Mouse (Mus musculus) C2C12 (cell line): ENCODE measurements around the gene Cd96. TPM values are rescaled to one million over a fixed set of nuclear protein-coding genes. Genes with fewer than 3 reads are reported as not detected.

Experiments
- H3K27me3 ChIP-seq: one replicate; pipeline ENCODE4 v1.6.1; 2011; ENCODE audit not compliant: control insufficient read depth, insufficient read depth, insufficient read length
- H3K36me3 ChIP-seq: one replicate; pipeline ENCODE4 v1.6.1; 2011; ENCODE audit not compliant: control insufficient read depth, insufficient read depth
- H3K4me3 ChIP-seq: one replicate; pipeline ENCODE4 v1.5.1; 2011; ENCODE audit warnings: mild to moderate bottlenecking, control low read depth; ENCODE audit not compliant: poor library complexity, insufficient read depth, severe bottlenecking
- H3K79me2 ChIP-seq: one replicate; pipeline ENCODE4 v1.6.1; 2011; ENCODE audit not compliant: control insufficient read depth, insufficient read depth
- H3K79me3 ChIP-seq: one replicate; pipeline ENCODE4 v1.6.1; 2011; ENCODE audit warnings: low read depth, control low read depth
- H3ac ChIP-seq: one replicate; pipeline ENCODE3; 2011; ENCODE audit warnings: low read depth; ENCODE audit not compliant: control insufficient read depth, insufficient read length
- CEBPB ChIP-seq: IDR thresholded peaks from one replicate; pipeline ENCODE4 v1.6.1; 2011; ENCODE audit warnings: low read depth, mild to moderate bottlenecking, control low read depth, moderate library complexity
- CTCF ChIP-seq: IDR thresholded peaks from one replicate; pipeline ENCODE4 v1.5.1; 2011; ENCODE audit not compliant: control insufficient read depth, insufficient read depth, insufficient read length
- FOSL1 ChIP-seq: IDR thresholded peaks from one replicate; pipeline ENCODE4 v1.8.0; 2011; ENCODE audit warnings: mild to moderate bottlenecking, low read length; ENCODE audit not compliant: poor library complexity, insufficient read depth, severe bottlenecking
- MAX ChIP-seq: IDR thresholded peaks from one replicate; pipeline ENCODE4 v1.6.1; 2011; ENCODE audit warnings: mild to moderate bottlenecking, control low read depth
- MYOD1 ChIP-seq: IDR thresholded peaks from one replicate; pipeline ENCODE4 v1.6.1; 2011; ENCODE audit warnings: low read depth; ENCODE audit not compliant: control insufficient read depth, insufficient read length
- MYOG ChIP-seq: IDR thresholded peaks from one replicate; pipeline ENCODE4 v1.6.1; 2011; ENCODE audit not compliant: control insufficient read depth, insufficient read length; ENCODE audit errors: extremely low read depth
- USF1 ChIP-seq: IDR thresholded peaks from one replicate; pipeline ENCODE4 v1.6.1; 2011; ENCODE audit warnings: low read depth, mild to moderate bottlenecking, control low read depth, moderate library complexity
- polyA plus RNA-seq: library from polyadenylated mRNA; unstranded; fragments of >200 nt; fragmentation: generic; extraction: Trizol; gene quantifications from one replicate; pipeline ENCODE4 v1.2.1, GENCODE M21; 2012; ENCODE audit warnings: missing spikeins

The Cd96 gene
- polyA plus RNA-seq, 1 experiment: not detected

DNA sequence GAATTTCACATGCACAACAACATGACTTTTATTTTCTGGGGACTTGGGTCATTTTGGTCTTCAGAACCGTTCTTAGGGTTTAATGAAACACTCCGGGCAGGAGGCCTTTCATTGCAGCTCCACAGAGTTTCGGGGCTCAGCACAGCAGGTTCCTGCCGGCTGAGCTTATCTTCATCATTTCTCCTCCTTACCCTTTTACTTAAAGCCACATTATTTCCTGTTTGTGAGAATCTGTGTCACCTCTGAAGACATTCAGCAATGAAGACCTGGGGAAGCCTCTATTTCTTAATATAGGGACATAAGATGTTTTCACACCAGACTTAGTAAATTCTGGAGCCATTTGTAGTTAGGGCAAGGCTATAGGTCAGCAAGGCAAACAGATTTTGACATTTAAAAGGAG is 12.6 kb downstream of the Cd96 start:
- TF ChIP-seq USF1 (no peak), MAX (no peak), CTCF (no peak), FOSL1 (no peak), CEBPB (no peak), MYOD1 (no peak), MYOG (no peak)
- no peak overlapping the region for H3ac ChIP-seq
- no peaks in the 10 kb centered on the region for H3K79me2 ChIP-seq
- no peaks in the 10 kb centered on the region for H3K27me3 ChIP-seq
- no peaks in the 10 kb centered on the region for H3K79me3 ChIP-seq
- no peak overlapping the region for H3K4me3 ChIP-seq
- no peaks in the 10 kb centered on the region for H3K36me3 ChIP-seq

DNA sequence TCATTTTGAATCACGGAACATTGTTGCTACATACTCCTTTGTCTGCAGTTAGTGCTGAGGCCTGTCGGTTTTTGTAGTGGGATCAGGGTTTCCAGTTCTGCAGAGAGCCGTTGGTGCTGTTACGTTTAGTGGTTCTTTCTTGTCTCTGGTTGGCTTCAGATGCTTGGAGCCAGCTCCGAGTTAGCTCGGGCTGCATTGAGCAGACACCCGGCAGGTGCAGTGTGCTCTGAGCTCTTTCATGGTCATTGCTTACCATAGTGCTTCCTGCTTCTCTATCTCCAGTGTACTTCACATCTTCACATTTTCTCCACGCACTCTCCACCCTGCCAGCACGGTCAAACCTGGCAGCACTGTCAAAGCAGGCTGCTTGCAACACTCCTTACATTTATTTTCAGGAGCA is 15.6 kb downstream of the Cd96 start:
- TF ChIP-seq FOSL1 (no peak), USF1 (no peak), MAX (no peak), CTCF (no peak)
- H3K27me3 ChIP-seq: no peaks in the 10 kb centered on the region
- no peaks in the 10 kb centered on the region for H3K79me3 ChIP-seq
- H3K4me3 ChIP-seq: no peak overlapping the region
- H3ac ChIP-seq: no peak overlapping the region
- no peaks in the 10 kb centered on the region for H3K36me3 ChIP-seq
- no peaks in the 10 kb centered on the region for H3K79me2 ChIP-seq

DNA sequence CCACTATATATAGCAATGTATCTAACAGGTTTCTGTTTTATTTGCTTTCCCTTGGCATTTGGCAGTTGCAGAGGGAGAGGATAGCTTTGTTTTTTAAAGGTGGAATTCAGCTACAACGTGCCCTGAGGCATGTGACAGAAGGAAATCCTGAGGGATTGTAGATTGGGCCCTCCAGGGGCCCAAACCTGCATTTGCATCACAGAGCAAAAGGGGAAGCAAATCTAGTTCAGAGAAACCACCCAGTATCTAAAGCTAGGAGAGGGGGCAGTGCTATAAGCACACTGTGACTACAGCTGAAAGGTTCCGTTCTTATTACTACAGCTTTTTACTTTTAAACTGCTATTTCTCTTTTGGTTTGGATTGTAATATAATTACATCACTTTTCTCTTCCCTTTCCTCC is 18.3 kb downstream of the Cd96 start:
- Histone ChIP-seq H3K27me3 (no peaks in the 10 kb centered on the region), H3K4me3 (no peak overlapping the region), H3ac (no peak overlapping the region), H3K79me2 (no peaks in the 10 kb centered on the region), H3K79me3 (no peaks in the 10 kb centered on the region), H3K36me3 (no peaks in the 10 kb centered on the region)
- no peak for TF ChIP-seq MYOG
- no peak for TF ChIP-seq USF1
- no peak for TF ChIP-seq MYOD1
- TF ChIP-seq CTCF: no peak
- TF ChIP-seq CEBPB: no peak
- no peak for TF ChIP-seq MAX
- TF ChIP-seq FOSL1: no peak

DNA sequence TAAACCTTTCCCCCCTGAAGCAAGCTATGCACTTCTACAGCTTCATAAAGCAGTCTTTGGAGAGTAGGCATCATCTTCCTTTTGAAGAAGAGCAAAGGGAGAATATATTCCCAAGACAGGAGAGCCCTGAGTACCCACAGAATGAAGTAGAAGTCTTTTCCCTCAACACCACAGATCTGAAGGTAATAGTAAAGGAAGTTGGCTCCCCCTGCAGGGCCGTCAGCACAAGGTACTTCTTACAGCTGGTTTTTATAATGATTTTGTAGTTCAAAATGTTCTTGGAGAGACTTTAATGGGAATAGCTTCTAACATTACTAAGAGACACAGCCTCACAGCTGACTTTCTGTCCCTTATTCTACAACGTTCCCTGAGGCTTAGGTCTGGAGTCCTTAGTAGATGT is 19.8 kb downstream of the Cd96 start:
- H3ac ChIP-seq: no peak overlapping the region
- H3K79me3 ChIP-seq: no peaks in the 10 kb centered on the region
- H3K36me3 ChIP-seq: no peaks in the 10 kb centered on the region
- H3K4me3 ChIP-seq: no peak overlapping the region
- H3K79me2 ChIP-seq: no peaks in the 10 kb centered on the region
- no peak for TF ChIP-seq MYOD1
- H3K27me3 ChIP-seq: no peaks in the 10 kb centered on the region

DNA sequence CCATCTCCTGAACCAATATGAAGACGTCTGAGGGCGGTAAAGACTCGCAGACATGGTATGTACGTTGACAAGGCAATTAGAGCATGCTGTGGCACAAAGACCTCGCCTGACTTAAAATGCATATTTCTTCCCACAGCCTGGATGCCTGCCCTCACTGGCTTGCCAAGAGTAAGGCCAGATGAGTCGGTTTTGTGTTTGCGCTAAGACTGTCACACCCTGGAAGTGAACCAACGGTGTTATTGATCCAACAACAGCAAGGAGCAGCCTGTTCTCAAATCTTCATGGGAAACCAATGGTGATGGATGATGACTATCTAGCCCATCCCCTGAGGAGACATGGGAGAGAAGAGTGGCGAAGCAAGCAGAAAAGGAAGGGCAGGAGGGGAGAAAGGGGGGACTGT is 22.6 kb downstream of the Cd96 start:
- TF ChIP-seq CEBPB (no peak), MYOG (no peak), FOSL1 (no peak), CTCF (no peak), MYOD1 (no peak), MAX (no peak), USF1 (no peak)
- H3K79me2 ChIP-seq: no peaks in the 10 kb centered on the region
- no peak overlapping the region for H3K4me3 ChIP-seq

DNA sequence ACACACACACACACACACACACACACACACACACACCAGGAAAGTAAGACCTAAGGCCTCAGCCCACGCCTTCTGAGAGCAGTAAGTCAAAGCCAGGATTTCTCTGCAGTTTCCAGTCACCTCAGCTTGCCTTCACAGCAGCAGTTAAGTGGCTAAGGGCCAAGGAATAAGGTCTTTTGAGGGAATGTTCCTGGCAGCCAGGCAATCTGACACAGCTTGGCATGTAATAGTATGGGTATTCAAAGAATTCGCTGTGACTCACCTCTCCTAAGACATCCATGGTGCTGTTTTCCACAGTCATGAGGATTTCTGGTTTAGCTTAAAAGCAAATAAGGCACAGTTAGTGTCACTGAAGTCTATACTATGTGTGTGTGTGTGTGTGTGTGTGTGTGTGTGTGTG is 25.6 kb downstream of the Cd96 start:
- Histone ChIP-seq H3K79me2 (no peaks in the 10 kb centered on the region), H3K36me3 (no peaks in the 10 kb centered on the region), H3ac (no peak overlapping the region), H3K27me3 (no peaks in the 10 kb centered on the region), H3K79me3 (no peaks in the 10 kb centered on the region), H3K4me3 (no peak overlapping the region)
- no peak for TF ChIP-seq CTCF
- TF ChIP-seq FOSL1: peak; percentile 77

More for the DNA sequence above, 22.6 kb downstream of the Cd96 start:
- Histone ChIP-seq H3K79me3 (no peaks in the 10 kb centered on the region), H3K27me3 (no peaks in the 10 kb centered on the region), H3K36me3 (no peaks in the 10 kb centered on the region), H3ac (no peak overlapping the region)

DNA sequence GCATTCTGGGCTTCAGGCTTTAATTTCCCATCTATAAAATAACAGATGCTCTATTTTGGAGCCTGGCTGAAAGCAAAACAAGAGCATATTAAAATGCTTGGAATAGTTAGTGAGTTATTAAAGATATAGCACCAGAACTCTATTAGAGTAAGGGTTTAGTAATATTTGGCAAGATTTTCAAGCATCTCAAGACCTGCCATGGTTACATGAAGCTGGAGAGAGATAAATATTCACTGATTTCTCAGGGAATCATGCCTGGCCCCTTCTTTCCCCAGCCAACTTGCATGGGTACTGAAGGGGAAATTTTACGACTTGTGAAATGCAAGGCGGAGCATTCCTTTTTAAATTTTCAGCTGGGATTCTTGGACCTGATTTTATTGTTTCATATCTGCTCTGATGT is 27.1 kb downstream of the Cd96 start:
- no peaks in the 10 kb centered on the region for H3K79me2 ChIP-seq
- TF ChIP-seq MAX (no peak), MYOD1 (no peak), CEBPB (no peak), USF1 (no peak), FOSL1 (no peak), MYOG (no peak), CTCF (no peak)
- no peak overlapping the region for H3ac ChIP-seq
- no peaks in the 10 kb centered on the region for H3K27me3 ChIP-seq
- H3K79me3 ChIP-seq: no peaks in the 10 kb centered on the region
- no peak overlapping the region for H3K4me3 ChIP-seq
- no peaks in the 10 kb centered on the region for H3K36me3 ChIP-seq
